ENCODE assay signal across 29 mouse cellular contexts in genomic region chr1:105428165-105428564, GRCm38 (mm10).
DNase-seq lines count a peak whose midpoint lies in the region; ATAC-seq and TF ChIP-seq lines count a peak whose summit lies in the region.
"Had no signal": no experiment of that assay in that cellular context is flagged by ENCODE, and none has a peak within 500 bp of the region (broad histone marks: within the 10 kb centered on the region; RNA-seq: fewer than 3 reads in every experiment).

No protein-coding gene starts in this region.

- 96% methylated on average over 1 of the region's 1 CpGs for WGBS in forebrain, postnatal 0 days
- 92% methylated on average over 1 of the region's 1 CpGs for WGBS in forebrain, embryonic 10.5 days
- 73% methylated on average over 1 of the region's 1 CpGs for WGBS in kidney, postnatal 0 days
- 68% methylated on average over 1 of the region's 1 CpGs for WGBS in kidney, embryonic 14.5 days
- WGBS in lung, embryonic 15.5 days = 61% methylated on average over 1 of the region's 1 CpGs
- 53% methylated on average over 1 of the region's 1 CpGs for WGBS in lung, postnatal 0 days

- no peak overlapping the region for H3K27ac ChIP-seq in forebrain, postnatal 0 days (ENCODE audit: low read depth, low read length)
- no peak overlapping the region for H3K27ac ChIP-seq in forebrain, embryonic 10.5 days
- no peak overlapping the region for H3K27ac ChIP-seq in kidney, postnatal 0 days
- H3K27ac ChIP-seq in kidney, embryonic 14.5 days (ENCODE audit: low read depth, low read length) = no peak overlapping the region
- H3K27ac ChIP-seq in lung, embryonic 15.5 days = no peak overlapping the region
- no peak overlapping the region for H3K27ac ChIP-seq in lung, postnatal 0 days (ENCODE audit: low read length)
- H3K27ac ChIP-seq: embryonic facial prominence, embryonic 13.5 days; embryonic facial prominence, embryonic 15.5 days; forebrain, embryonic 13.5 days; forebrain, embryonic 15.5 days had no signal

- no peak overlapping the region for H3K4me2 ChIP-seq in forebrain, postnatal 0 days (ENCODE audit: low read depth)
- no peak overlapping the region for H3K4me2 ChIP-seq in kidney, postnatal 0 days (ENCODE audit: low read length)
- H3K4me2 ChIP-seq in kidney, embryonic 14.5 days (replicated peaks; ENCODE audit: low read depth, low read length) = no peak overlapping the region
- H3K4me2 ChIP-seq in lung, embryonic 15.5 days = no peak overlapping the region
- H3K4me2 ChIP-seq in lung, postnatal 0 days (replicated peaks; ENCODE audit: low read depth, low read length) = no peak overlapping the region
- H3K4me2 ChIP-seq: embryonic facial prominence, embryonic 13.5 days; embryonic facial prominence, embryonic 15.5 days; forebrain, embryonic 13.5 days; forebrain, embryonic 15.5 days had no signal

- TF ChIP-seq EP300 in lung, postnatal 0 days (IDR thresholded peaks at IDR 0.05) = no peak

- H3K4me1 ChIP-seq in forebrain, postnatal 0 days (ENCODE audit: insufficient read depth) = no peaks in the 10 kb centered on the region
- peaks cover 39% of the 10 kb centered on the region for H3K4me1 ChIP-seq in forebrain, embryonic 10.5 days
- H3K4me1 ChIP-seq in kidney, postnatal 0 days (replicated peaks; ENCODE audit: insufficient read depth, low read length) = no peaks in the 10 kb centered on the region
- no peaks in the 10 kb centered on the region for H3K4me1 ChIP-seq in kidney, embryonic 14.5 days (ENCODE audit: control insufficient read depth, insufficient read depth, low read length)
- 0 out of 2 replicates have a peak, but pooled peaks cover 5% of the 10 kb centered on the region for H3K4me1 ChIP-seq in lung, embryonic 15.5 days
- H3K4me1 ChIP-seq in lung, postnatal 0 days (ENCODE audit: insufficient read depth, low read depth, low read length) = no peaks in the 10 kb centered on the region
- H3K4me1 ChIP-seq: embryonic facial prominence, embryonic 13.5 days; embryonic facial prominence, embryonic 15.5 days; forebrain, embryonic 13.5 days; forebrain, embryonic 15.5 days had no signal

- no peaks in the 10 kb centered on the region for H3K9me3 ChIP-seq in forebrain, postnatal 0 days (ENCODE audit: low read length)
- no peaks in the 10 kb centered on the region for H3K9me3 ChIP-seq in forebrain, embryonic 10.5 days
- no peaks in the 10 kb centered on the region for H3K9me3 ChIP-seq in kidney, postnatal 0 days (replicated peaks; ENCODE audit: low read length)
- H3K9me3 ChIP-seq in kidney, embryonic 14.5 days (ENCODE audit: control insufficient read depth, low read length) = no peaks in the 10 kb centered on the region
- H3K9me3 ChIP-seq in lung, embryonic 15.5 days = no peaks in the 10 kb centered on the region
- no peaks in the 10 kb centered on the region for H3K9me3 ChIP-seq in lung, postnatal 0 days (ENCODE audit: low read length)
- H3K9me3 ChIP-seq: embryonic facial prominence, embryonic 13.5 days; embryonic facial prominence, embryonic 15.5 days; forebrain, embryonic 13.5 days; forebrain, embryonic 15.5 days; G1E had no signal

- TF ChIP-seq CTCF in forebrain, postnatal 0 days (IDR thresholded peaks at IDR 0.05; ENCODE audit: low read depth) = no peak
- no peak for TF ChIP-seq CTCF in kidney, postnatal 0 days (IDR thresholded peaks at IDR 0.05; ENCODE audit: low read depth)
- TF ChIP-seq CTCF in lung, postnatal 0 days (IDR thresholded peaks at IDR 0.05) = no peak

- no peaks in the 10 kb centered on the region for H3K36me3 ChIP-seq in forebrain, postnatal 0 days (ENCODE audit: insufficient read depth)
- no peaks in the 10 kb centered on the region for H3K36me3 ChIP-seq in forebrain, embryonic 10.5 days (replicated peaks)
- no peaks in the 10 kb centered on the region for H3K36me3 ChIP-seq in kidney, postnatal 0 days (ENCODE audit: insufficient read depth, low read length)
- no peaks in the 10 kb centered on the region for H3K36me3 ChIP-seq in kidney, embryonic 14.5 days (ENCODE audit: control insufficient read depth, insufficient read depth, low read length)
- H3K36me3 ChIP-seq in lung, embryonic 15.5 days = no peaks in the 10 kb centered on the region
- H3K36me3 ChIP-seq in lung, postnatal 0 days (ENCODE audit: insufficient read depth, low read length) = no peaks in the 10 kb centered on the region
- H3K36me3 ChIP-seq: embryonic facial prominence, embryonic 13.5 days; embryonic facial prominence, embryonic 15.5 days; forebrain, embryonic 15.5 days; G1E had no signal

- peak; percentile 22 for DNase-seq in forebrain, postnatal 0 days
- DNase-seq in forebrain, embryonic 10.5 days (ENCODE audit: extremely low spot score, low spot score) = no peak
- DNase-seq in heart, adult 11 months = peak; percentile 1
- DNase-seq in heart, adult 9 months (ENCODE audit: low spot score in 2 of 2) = no peak
- peak; percentile 36 for DNase-seq in kidney, postnatal 0 days (ENCODE audit: low spot score)
- DNase-seq in lung, postnatal 0 days (ENCODE audit: low spot score) = no peak
- DNase-seq: adrenal gland, adult 8-10 months; adrenal gland, postnatal 14 days; adrenal gland, postnatal 36 days; B cell, adult 2 months; cerebellum, adult 11 months; cerebellum, adult 18-20 months; cerebellum, adult 8-10 months; cerebellum, adult 9-11 months; cerebellum, postnatal 14 days; cerebellum, postnatal 36 days; embryo, embryonic 11 days had no signal

- H3K9ac ChIP-seq in forebrain, postnatal 0 days = no peak overlapping the region
- no peak overlapping the region for H3K9ac ChIP-seq in kidney, postnatal 0 days (ENCODE audit: low read depth, low read length)
- H3K9ac ChIP-seq in kidney, embryonic 14.5 days (ENCODE audit: low read depth, low read length) = no peak overlapping the region
- H3K9ac ChIP-seq in lung, embryonic 15.5 days = no peak overlapping the region
- H3K9ac ChIP-seq in lung, postnatal 0 days (replicated peaks; ENCODE audit: low read depth) = no peak overlapping the region
- H3K9ac ChIP-seq: embryonic facial prominence, embryonic 13.5 days; embryonic facial prominence, embryonic 15.5 days; forebrain, embryonic 13.5 days; forebrain, embryonic 15.5 days had no signal

- H3K4me3 ChIP-seq in forebrain, postnatal 0 days (ENCODE audit: low read depth, low read length) = no peak overlapping the region
- H3K4me3 ChIP-seq in forebrain, embryonic 10.5 days = no peak overlapping the region
- no peak overlapping the region for H3K4me3 ChIP-seq in kidney, postnatal 0 days (replicated peaks; ENCODE audit: low read depth, low read length)
- H3K4me3 ChIP-seq in kidney, embryonic 14.5 days (ENCODE audit: low read length) = no peak overlapping the region
- H3K4me3 ChIP-seq in lung, embryonic 15.5 days = no peak overlapping the region
- H3K4me3 ChIP-seq in lung, postnatal 0 days (ENCODE audit: low read depth, low read length) = no peak overlapping the region
- H3K4me3 ChIP-seq: embryonic facial prominence, embryonic 13.5 days; embryonic facial prominence, embryonic 15.5 days; erythroblast, embryonic 14.5 days; forebrain, embryonic 13.5 days; forebrain, embryonic 15.5 days had no signal

- ATAC-seq in forebrain, postnatal 0 days = peak; percentile 12; the same call in 1 of the 2 replicates
- no peak for ATAC-seq in kidney, postnatal 0 days (replicated peaks; ENCODE audit: low FRiP score, low read depth)
- no peak for ATAC-seq in kidney, embryonic 14.5 days (ENCODE audit: low FRiP score, low TSS enrichment)
- ATAC-seq in lung, embryonic 15.5 days (ENCODE audit: borderline replicate concordance, extremely low read depth, low FRiP score, low TSS enrichment) = peak; percentile 29; the same call in 1 of the 2 replicates
- no peak for ATAC-seq in lung, postnatal 0 days
- ATAC-seq: activated CD4-positive, CD25-positive, alpha-beta regulatory T cell, adult 4 months; CD4-positive, CD25-positive, alpha-beta regulatory T cell, adult 4 months; forebrain, embryonic 13.5 days; forebrain, embryonic 15.5 days; Patski had no signal

- H3K27me3 ChIP-seq in forebrain, postnatal 0 days (ENCODE audit: insufficient read depth, low read length) = no peaks in the 10 kb centered on the region
- no peaks in the 10 kb centered on the region for H3K27me3 ChIP-seq in forebrain, embryonic 10.5 days (ENCODE audit: poor library complexity, severe bottlenecking)
- H3K27me3 ChIP-seq in kidney, postnatal 0 days (ENCODE audit: insufficient read depth, low read length) = no peaks in the 10 kb centered on the region
- no peaks in the 10 kb centered on the region for H3K27me3 ChIP-seq in kidney, embryonic 14.5 days (ENCODE audit: control insufficient read depth, insufficient read depth, low read length)
- no peaks in the 10 kb centered on the region for H3K27me3 ChIP-seq in lung, embryonic 15.5 days
- H3K27me3 ChIP-seq in lung, postnatal 0 days (replicated peaks; ENCODE audit: insufficient read depth, low read length) = no peaks in the 10 kb centered on the region
- H3K27me3 ChIP-seq: CH12.LX; embryonic facial prominence, embryonic 13.5 days; embryonic facial prominence, embryonic 15.5 days; forebrain, embryonic 13.5 days; forebrain, embryonic 15.5 days; Patski had no signal

Comparison
In these comparisons a context has a peak if more than half of its experiments do, and no peak if none do; other contexts are left out.
1. ATAC-seq: peak in forebrain, postnatal 0 days (single experiment) and lung, embryonic 15.5 days (single experiment); none in kidney, postnatal 0 days (single experiment), kidney, embryonic 14.5 days (single experiment) and lung, postnatal 0 days (single experiment).
2. DNase-seq: peak in forebrain, postnatal 0 days (single experiment), heart, adult 11 months (single experiment) and kidney, postnatal 0 days (single experiment); none in forebrain, embryonic 10.5 days (single experiment), heart, adult 9 months (0 of 2) and lung, postnatal 0 days (single experiment).